Mouse (Mus musculus) small intestine, adult 2 months (tissue): ENCODE measurements around the gene Clstn1.

Experiments used
- CTCF ChIP-seq: fragments of 200-500 bp; IDR thresholded peaks from 2 replicates; pipeline ENCODE4 v1.5.1; 2012; ENCODE audit warnings: low read depth, mild to moderate bottlenecking, control low read depth, inconsistent platforms, low read length, moderate library complexity, mixed read lengths; ENCODE audit not compliant: insufficient replicate concordance, insufficient read length; ENCODE audit errors: extremely low read depth
- POLR2A ChIP-seq: fragments of 200-500 bp; IDR thresholded peaks from 2 replicates; pipeline ENCODE4 v1.6.1; 2012; ENCODE audit warnings: low read depth, mild to moderate bottlenecking, control low read depth, inconsistent platforms, low read length, moderate library complexity

- TF ChIP-seq POLR2A (no peak), CTCF (no peak)
These were observed 55.7 kb downstream of the Clstn1 start for GRCm38 (mm10) chr4:149641956-149642355.
